Mouse (Mus musculus) CD8-positive naive resting alpha-beta T cell, adult 57 days (primary cell): Measurements from ENCODE around the gene Psap. TPM values are rescaled to one million over a fixed set of nuclear protein-coding genes. Genes with fewer than 3 reads are reported as not detected.

Source experiments
- total RNA-seq: library from RNA; stranded (reverse); gene quantifications from one replicate; pipeline ENCODE4 v1.2.4, GENCODE M21; 2023

The Psap gene
- 395 TPM for total RNA-seq

DNA sequence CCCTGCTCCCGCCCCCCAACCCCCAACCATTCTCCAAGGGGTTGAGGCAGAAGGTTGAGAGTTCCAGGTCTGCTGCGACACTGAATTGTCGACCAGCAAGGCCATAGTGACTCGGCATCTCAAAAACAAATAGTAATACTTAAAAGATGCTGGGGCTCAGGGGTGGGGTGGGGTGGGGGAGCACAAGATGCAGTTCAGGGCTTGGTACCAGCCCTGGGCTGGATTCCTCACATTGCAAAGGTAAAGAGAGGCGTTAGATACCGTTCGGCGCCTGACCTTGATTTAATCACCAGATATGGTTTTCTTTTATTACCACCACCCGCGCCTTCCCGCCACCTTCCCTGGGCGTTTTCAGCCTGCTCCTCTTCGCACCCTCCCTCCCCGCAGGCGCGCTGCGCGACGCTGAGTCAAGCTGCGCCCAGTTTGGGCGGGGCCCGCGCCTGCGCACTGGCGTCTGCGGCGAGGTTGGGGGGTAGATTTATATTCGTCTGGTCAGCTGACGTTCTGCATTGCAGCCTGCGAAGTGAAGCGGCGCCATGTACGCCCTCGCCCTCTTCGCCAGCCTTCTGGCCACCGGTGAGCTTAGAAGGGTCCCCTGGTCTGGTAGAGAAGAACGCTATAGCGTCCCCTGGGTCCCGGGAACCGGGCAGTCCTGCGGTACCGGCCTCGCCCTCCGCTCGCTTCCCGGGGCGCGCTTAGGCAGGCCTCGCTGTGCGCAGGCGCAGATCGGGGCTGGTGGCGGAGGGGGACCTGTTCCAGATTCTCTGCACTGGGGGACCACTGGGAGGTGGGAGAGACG lies at the start of gene Psap:
Gene Psap (plus strand): TSS at position 421 of the 799 bp plus-strand sequence.

DNA sequence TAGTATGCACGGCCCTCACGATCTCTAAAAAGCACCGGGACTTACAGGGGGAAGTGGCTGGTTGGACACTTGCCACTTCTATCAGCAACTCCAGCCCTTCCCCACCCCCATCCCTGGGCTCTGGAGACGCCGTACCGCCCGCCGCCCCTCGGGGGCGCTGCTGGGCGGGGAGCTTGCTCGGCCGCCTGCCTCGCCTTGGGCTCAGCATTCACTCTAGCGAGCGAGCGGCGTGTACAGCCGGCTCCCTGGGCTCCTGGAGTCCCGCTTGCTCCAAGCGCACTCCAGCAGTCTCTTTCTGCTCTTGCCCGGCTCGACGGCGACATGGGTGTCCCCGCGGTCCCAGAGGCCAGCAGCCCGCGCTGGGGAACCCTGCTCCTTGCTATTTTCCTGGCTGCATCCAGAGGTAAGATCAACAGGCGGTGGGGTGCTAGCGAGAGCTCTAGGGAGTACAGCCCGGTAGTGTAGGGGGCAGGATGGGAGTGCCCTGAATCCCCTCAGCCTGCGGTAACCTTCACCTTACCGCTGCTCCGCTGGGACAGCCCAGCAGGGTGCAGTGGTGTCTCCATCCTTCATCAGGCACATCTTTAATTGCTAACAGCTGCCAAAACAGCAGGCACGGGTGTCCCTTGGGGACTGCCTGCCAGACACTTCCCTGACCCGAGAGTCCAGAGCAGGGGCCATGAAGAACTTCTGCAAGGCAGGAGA lies 69.4 kb downstream of the Psap start, which contains the start of gene Vsir:
Gene Vsir (plus strand): TSS at position 151 of the 705 bp plus-strand sequence.

Other genes with a start within 250 kb of the Psap start
- 4.7 TPM for gene Spock2, start 171.4 kb upstream of the Psap start, total RNA-seq
- 9.6 TPM for gene Chst3, start 58.4 kb upstream of the Psap start, total RNA-seq
- gene Vsir, start 69.2 kb downstream of the Psap start, total RNA-seq = 384 TPM
- gene Gm17455, start 122.1 kb downstream of the Psap start, total RNA-seq = 3.3 TPM